Mouse (Mus musculus): ENCODE results near the gene Hpse2.
"Not testable (repeated sequence)": the region's sequence is repeated elsewhere in the genome, so short reads cannot be mapped to it uniquely, and the experiment has no call there.

Gene Hpse2

GRCm38 (mm10) chr19:42780156-42780538, 608.0 kb downstream of the Hpse2 start:
- in situ Hi-C loops (cut with MboI, MseI), result not testable (repeated sequence)

DNA sequence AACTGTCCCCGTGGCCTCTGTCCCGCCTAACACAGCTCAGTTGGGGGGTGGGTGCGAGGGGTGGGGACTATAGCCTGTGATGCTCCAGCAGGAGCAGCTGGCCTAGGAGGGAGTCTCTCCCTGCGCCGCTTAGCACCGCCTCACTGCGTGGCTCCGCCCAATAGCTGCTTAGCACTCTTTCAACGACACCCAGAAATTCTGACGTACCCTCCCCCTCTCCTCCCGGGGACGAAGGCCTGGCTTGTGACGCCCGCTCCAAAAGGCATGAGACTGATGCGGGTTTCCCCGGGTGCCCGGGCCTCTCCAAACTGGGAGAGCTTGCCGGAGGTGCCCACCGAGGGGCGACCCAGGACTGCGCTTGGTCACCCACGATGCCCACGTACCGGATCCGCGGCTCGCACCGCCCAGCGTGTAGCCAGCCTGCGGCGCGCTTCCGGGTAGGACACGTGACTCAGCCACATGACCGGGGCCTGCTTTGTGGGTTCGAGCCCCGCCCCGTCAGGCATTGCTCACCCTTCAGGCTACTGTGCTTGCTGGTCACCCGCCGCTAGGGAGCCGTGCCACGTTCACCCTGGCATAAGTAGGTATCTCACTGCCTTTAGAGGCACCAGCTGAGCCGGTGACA, 608.5 kb downstream of the Hpse2 start, which contains the start of gene Hps1:
Hps1 (minus strand) TSS at position 448 of the 625 bp plus-strand sequence.
- in situ Hi-C loops (cut with MboI, MseI), result no loop called here

DNA sequence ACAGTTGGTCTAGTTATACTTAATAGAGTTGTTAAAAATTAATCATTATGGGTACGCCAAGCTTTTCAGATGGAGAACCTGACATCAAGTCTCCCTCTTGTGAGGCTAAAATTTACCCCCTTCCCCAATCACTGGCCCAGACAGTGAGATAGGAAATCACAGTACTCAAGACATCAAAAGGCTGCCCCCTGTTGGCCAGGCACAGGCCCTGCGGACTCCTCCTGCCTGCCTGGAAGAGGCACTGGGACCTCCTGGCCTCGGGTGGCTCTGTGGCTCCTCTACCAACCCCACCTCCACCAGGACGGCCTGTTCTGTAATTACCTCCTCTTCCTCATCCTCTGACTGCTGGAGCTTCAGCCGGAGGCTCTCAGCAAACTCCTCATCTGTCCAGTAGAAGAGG, 610.4 kb downstream of the Hpse2 start:
- in situ Hi-C loops (cut with MboI, MseI), result no loop called here

GRCm38 (mm10) chr19:42776813-42777212, 611.3 kb downstream of the Hpse2 start:
- in situ Hi-C loops (cut with MboI, MseI), result no loop called here

DNA sequence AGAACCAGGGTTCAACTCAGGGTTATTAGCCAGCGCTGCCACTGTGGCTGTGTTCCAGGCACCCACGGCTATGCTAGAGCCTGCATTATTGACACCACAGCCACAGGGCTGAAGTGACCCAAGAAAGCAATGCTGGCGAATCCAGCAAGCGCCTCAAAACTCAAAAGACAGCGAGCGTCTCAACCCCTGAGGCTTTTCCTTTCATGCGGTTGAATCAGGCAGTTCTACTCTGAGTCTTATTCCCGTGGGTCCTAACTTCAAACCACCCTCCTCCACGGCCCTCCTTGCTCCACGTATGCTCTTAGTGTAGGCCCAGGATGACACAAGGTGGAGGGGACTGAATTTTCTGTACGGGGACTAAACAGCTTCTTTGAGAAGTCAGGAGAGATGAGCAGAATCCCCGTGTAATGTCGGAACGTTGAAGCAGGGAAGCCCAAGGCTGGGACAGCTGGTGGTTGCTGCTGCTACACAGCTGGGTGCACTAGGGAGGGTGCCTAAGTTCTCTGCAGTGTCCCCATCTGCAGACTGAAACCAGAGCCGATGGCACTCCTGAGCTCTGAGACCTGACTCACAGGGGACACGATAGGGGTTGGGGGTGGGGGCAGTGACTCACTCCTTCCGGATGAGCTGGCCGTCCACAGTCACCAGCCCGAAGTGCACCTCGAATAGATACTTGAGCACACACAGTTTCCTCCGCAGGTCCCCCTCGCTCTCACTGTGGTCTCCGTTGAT, 617.8 kb downstream of the Hpse2 start:
- in situ Hi-C loops (cut with MboI, MseI), result no loop called here

DNA sequence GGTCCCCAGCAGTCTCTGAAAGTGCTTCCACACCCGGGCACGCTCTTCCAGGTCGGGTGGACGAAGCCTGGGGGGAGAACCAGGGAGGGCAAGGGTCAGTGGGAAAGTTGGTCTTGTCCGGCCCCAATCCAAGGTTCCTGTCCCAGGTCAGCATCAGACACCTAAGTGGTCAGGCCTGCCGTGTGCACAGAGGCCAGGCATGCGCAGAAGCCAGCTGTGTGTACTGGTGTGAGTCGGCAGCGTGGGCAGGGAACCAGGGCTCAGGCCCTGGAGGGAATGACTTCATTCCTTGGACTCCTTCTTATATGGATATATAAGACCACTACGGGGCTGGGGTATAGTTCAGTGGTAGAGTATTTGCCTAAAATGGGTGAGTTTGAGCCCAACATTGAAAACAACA, 618.5 kb downstream of the Hpse2 start:
- in situ Hi-C loops (cut with MboI, MseI), result no loop called here

- in situ Hi-C loops (cut with MboI, MseI), result no loop called here
Measured at GRCm38 (mm10) chr19:42767361-42767760, 620.8 kb downstream of the Hpse2 start.

GRCm38 (mm10) chr19:42764398-42764797, 623.8 kb downstream of the Hpse2 start:
- in situ Hi-C loops (cut with MboI, MseI), result no loop called here

- in situ Hi-C loops (cut with MboI, MseI), result no loop called here
Measured at GRCm38 (mm10) chr19:42756671-42757070, 631.5 kb downstream of the Hpse2 start.

GRCm38 (mm10) chr19:42755148-42755870, 632.8 kb downstream of the Hpse2 start:
- in situ Hi-C loops (cut with MboI, MseI), result no loop called here

DNA sequence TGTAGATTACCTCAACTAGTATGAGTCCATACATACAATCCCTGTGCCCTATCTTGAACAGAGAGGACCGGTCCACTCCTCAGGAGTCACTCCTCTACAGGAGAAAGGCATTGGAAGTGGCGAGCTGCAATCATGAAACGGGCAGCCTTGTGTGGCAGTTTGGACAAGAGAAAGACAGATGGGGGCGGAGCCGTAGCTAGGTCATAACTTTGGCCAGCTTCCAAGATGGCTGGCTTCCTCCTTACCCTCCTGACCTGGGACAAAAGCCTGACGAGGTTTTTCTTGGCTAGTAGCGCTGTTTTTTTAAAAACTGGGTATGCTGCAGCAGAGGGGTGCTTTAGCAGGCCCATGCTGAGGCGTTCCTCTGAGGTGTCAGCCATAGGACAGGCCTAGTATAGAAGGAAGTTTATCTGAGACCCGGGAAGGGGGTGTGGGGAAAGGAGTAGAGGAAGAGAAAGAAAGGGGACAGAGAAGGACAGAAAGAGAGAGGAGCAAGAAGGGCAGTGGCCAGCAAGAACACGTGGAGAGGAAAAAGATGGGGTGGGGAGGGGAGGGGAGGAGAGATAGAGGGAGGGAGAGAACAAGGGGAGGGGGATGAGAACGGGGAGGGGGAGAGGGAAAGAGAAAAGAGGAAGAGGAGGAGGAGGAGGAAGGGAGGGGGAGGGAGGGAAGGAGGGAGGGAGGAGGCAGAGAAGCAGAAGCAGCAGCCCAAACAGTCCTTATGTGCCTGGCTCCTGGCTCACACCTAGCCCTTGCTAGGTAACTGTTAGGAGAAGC, 634.8 kb downstream of the Hpse2 start:
- in situ Hi-C loops (cut with MboI, MseI), result no loop called here

DNA sequence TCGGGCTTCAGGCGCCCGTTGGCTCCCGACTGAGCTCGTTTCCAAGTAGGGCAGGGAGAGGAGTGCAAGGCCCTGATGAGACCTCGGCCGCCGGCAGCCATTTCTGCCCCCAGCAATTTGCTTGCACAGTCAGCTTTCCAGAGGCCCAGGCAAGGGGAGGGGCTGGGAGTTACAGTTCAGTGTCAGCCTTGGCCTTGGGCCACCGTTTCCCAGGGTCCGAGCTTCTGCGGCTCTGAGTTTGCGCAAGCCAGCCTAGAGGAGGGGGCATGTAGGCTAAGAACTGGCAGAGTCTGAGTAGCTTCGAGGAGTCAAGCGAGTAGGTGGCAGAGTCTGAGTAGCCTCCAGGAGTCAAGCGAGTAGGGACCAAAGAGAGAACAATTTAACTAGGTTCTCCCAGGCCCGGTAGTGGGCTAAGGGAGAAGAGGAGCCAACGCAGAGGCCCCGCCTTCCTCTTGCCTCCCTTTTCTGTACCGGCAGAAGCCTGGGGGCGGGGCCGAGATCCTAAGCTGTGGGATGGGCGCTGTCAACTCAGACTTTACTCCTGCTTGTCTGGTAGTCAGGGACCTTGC, 635.7 kb downstream of the Hpse2 start, which contains the start of gene Pyroxd2:
Pyroxd2 (minus strand) TSS at position 413 of the 569 bp plus-strand sequence.
- in situ Hi-C loops (cut with MboI, MseI), result no loop called here

DNA sequence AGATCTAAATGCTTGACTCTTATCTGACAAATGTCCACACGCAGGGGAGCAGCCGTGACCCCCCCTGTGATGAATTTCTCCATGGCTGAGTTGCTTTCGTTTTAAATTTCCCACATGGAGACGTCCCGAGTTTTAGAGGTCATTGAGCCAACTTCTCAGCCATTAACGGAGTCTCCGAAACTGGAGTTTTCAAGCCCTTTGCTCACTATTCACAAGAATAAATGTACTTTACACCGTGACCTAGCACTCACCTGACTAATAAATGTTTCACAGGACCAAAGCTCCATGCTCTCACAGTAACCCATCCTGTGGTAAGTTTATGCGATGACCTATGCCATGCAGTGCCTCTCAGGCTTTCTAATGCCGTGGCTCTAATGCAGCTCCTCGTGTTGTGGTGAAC, 638.0 kb downstream of the Hpse2 start:
- in situ Hi-C loops (cut with MboI, MseI), result no loop called here

GRCm38 (mm10) chr19:42746702-42747101, 641.5 kb downstream of the Hpse2 start:
- in situ Hi-C loops (cut with MboI, MseI), result no loop called here

DNA sequence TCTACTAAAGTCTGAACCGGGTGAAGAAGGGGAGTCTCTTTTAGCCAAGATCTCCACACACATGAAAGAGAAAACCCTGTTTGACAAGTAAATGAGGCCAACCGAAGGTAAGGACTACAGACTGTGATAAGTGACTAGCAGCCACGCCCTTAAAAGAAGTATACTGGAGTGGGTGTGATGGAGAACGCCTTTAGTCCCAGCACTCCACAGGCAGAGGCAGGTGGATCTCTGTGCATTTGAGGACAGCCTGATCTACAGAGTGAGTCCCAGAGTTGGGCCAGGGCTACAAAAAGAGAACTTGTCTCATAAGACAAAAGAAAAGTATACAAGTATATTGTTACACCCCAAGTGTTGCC, 642.3 kb downstream of the Hpse2 start:
- in situ Hi-C loops (cut with MboI, MseI), result no loop called here

DNA sequence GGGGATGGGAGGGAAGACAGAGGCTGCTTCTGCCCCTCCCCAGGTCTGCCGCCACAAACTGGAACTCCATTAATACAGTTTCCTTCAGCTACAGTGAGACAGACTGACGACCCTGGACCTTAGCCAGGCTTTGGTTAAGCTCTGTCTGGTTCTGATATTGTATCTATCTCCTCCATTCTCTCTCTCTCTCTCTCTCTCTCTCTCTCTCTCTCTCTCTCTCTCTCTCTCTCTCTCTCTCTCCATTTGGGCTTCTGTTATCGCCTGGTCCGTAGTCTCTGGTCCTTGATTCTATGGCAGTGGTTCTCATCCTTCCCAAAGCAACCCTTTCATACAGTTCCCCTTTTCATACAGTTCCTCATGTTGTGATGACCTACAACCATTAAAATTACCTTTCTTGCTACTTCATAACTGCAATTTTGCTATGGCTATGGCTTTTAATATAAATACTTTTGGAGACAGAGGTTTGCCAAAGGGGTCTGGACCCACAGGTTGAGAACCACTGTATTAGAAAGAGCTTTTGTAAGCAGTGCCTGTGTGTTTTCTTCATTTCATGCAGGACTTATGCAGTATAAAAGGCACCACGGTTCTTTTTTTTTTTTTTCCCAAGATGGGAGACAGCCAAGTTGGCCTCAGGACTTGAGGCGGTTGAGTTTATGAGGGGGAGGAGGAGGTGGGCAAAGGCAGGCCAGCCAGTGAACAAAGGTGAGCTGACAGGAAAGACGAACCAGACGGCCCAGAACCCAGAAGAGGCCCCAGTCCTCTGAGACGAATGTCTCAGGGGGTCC, 642.9 kb downstream of the Hpse2 start:
- in situ Hi-C loops (cut with MboI, MseI), result no loop called here

DNA sequence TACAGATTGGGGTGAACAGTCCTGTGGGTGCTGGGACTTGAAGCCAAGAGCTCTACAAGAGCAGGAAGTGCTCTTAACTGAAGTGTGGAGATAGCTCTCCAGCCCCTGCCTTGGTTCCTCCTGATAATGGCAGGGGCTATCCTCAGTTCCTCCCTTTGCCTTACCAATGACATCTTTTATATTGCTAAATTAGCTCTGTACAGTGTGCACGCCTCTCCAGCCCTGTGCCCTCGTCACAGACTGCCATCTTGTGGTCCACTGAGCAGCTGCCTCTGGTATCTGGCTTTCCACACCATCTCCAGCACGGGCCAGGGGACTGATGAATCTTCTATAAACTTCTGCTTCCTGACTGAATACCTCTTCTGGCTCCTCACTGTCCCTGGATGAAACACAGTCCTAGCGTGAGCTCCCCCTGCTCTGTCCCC, 644.0 kb downstream of the Hpse2 start:
- in situ Hi-C loops (cut with MboI, MseI), result no loop called here

DNA sequence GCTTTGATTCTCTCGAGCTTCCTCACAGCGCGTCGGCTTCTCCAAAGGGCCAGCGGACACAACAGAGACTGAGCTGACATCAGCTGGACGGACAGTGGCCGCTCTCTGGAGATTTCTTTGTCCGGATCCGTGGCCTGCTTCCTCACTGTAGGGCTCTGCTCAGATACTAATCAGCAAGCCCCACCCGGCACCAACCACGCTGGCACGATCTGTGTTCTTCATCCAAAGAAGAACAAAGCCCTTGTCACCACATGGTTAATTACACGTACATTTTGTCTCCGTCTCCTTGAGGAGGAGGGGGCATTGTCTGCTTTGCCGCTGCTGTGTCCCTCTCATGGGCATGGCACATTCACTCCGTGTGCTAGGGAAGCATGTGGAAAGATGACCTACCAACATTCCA, 644.9 kb downstream of the Hpse2 start:
- in situ Hi-C loops (cut with MboI, MseI), result no loop called here

DNA sequence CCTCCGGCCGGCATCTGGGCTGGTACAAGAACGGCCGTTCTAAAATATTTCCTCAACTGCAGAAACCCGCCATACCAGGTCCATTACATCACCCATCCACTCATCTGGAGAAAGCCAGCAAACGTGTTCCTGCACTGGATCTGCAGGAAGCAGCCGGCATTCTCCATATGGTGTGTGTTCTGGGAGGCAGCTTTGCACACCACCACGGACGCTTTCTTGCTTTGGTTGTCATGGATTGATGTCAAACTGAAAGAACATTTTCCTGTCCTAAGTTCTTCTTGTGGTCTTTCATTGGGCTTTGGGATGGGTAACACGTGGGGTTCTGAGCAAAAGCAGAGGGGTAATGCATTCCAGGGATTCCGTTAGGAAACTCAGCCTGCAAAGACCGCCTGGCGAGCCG, 646.3 kb downstream of the Hpse2 start:
- in situ Hi-C loops (cut with MboI, MseI), result no loop called here

- in situ Hi-C loops (cut with MboI, MseI), result no loop called here
Measured at GRCm38 (mm10) chr19:42740163-42740899, 647.8 kb downstream of the Hpse2 start.

Measured in T-helper 1 cell (primary cell).